Mouse (Mus musculus) kidney, embryonic 16.5 days (tissue): Measurements from ENCODE around the gene Pacrg. TPM values are rescaled to one million over a fixed set of nuclear protein-coding genes. Genes with fewer than 3 reads are reported as not detected.

Experiments
- ATAC-seq: fragments of 200-750 bp; cut with Nextera tagmentation; 2 replicates; pipeline ENCODE4 v1.8.0; 2017; ENCODE audit warnings: moderate TSS enrichment; ENCODE audit not compliant: low FRiP score, low TSS enrichment
- H3K27ac ChIP-seq: fragments of 300-500 bp; sonication (generic); 2 replicates; pipeline ENCODE4 v1.5.1; 2014; ENCODE audit warnings: low read length
- H3K27me3 ChIP-seq: fragments of 300-500 bp; sonication (generic); 2 replicates; pipeline ENCODE4 v1.6.1; 2014; ENCODE audit warnings: low read length, control low read depth, mixed read lengths; ENCODE audit not compliant: insufficient read depth
- H3K36me3 ChIP-seq: fragments of 300-500 bp; sonication (generic); 2 replicates; pipeline ENCODE4 v1.6.1; 2014; ENCODE audit warnings: low read length, control low read depth, mixed read lengths; ENCODE audit not compliant: insufficient read depth
- H3K4me1 ChIP-seq: fragments of 300-500 bp; sonication (generic); 2 replicates; pipeline ENCODE4 v1.6.1; 2014; ENCODE audit warnings: low read length, control low read depth, mixed read lengths; ENCODE audit not compliant: insufficient read depth
- H3K4me2 ChIP-seq: fragments of 300-500 bp; sonication (generic); replicated peaks from 2 replicates; pipeline ENCODE4 v1.6.1; 2014; ENCODE audit warnings: low read depth, low read length
- H3K4me3 ChIP-seq: fragments of 300-500 bp; sonication (generic); 2 replicates; pipeline ENCODE4 v1.5.1; 2014; ENCODE audit warnings: mild to moderate bottlenecking, low read length
- H3K9ac ChIP-seq: fragments of 300-500 bp; sonication (generic); replicated peaks from 2 replicates; pipeline ENCODE4 v1.6.1; 2014; ENCODE audit warnings: low read length
- H3K9me3 ChIP-seq: fragments of 300-500 bp; sonication (generic); 2 replicates; pipeline ENCODE4 v1.6.1; 2016; ENCODE audit warnings: low read length, control low read depth
- WGBS: fragments of 180-500 bp; shearing (Covaris S2); extraction: QIAGEN DNeasy Blood & Tissue Kit; methylation state at CpG from one replicate; pipeline ENCODE4 v1.1.7; 2014; 5-methylcytosine and 5-hydroxymethylcytosine counted together
- polyA plus RNA-seq: library from polyadenylated mRNA; unstranded; fragments of >200 nt; fragmentation: Nextera tagmentation; extraction: Ambion mirVana; gene quantifications from 2 replicates; pipeline ENCODE4 v1.2.1, GENCODE M21; 2015

Gene Pacrg
- polyA plus RNA-seq, 1 experiment from 2014 or later = 3.9 TPM

GRCm38 (mm10) chr17:10432525-10433180, 407.5 kb downstream of the Pacrg start:
- no peak overlapping the region for H3K9ac ChIP-seq
- peak; percentile 42; the same call in 1 of the 2 replicates for ATAC-seq

DNA sequence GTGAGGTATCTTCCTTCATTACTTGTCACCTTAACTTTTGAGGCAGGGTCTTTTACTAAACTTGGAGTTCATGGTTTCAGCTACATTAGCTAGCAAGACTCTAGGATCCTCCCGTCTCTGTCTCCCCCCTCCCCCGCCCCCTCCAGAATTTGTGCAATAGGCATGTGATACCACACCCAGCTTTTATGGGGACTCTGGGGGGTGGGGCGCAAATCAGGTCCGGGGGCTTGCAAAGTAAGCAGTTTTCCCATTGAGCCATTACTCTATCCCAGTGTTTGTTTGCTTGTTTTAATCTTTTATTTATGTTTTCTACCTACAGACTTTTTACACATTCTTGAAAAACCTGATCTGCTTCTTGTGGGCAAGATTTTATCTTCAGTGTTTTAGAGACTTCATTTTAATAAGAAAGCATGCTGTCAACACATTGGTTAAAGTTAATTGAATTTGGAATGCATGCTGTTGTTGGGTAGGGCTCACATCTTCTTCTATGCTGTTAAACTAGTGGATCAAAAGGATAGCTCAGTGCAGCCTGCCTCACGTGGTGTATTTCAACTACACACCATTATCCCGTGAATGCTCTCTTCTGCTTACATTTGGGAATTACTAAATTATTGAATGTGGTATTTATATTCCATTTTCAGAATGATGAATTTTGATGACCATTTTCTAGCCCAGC, 408.1 kb downstream of the Pacrg start:
- Histone ChIP-seq H3K27me3 (no peaks in the 10 kb centered on the region), H3K4me3 (no peak overlapping the region)
- WGBS = 59% methylated on average over 6 of the region's 6 CpGs

More at GRCm38 (mm10) chr17:10432525-10433180, 407.5 kb downstream of the Pacrg start:
- H3K4me3 ChIP-seq = no peak overlapping the region
- H3K27me3 ChIP-seq = no peaks in the 10 kb centered on the region
- H3K9me3 ChIP-seq = no peaks in the 10 kb centered on the region
- no peak overlapping the region for H3K27ac ChIP-seq
- H3K4me1 ChIP-seq = no peaks in the 10 kb centered on the region
- no peaks in the 10 kb centered on the region for H3K36me3 ChIP-seq
- no peak overlapping the region for H3K4me2 ChIP-seq
- 67% methylated on average over 7 of the region's 7 CpGs for WGBS

GRCm38 (mm10) chr17:10430831-10431230, 409.3 kb downstream of the Pacrg start:
- Histone ChIP-seq H3K9me3 (no peaks in the 10 kb centered on the region), H3K4me1 (no peaks in the 10 kb centered on the region), H3K4me3 (no peak overlapping the region), H3K4me2 (no peak overlapping the region), H3K36me3 (no peaks in the 10 kb centered on the region), H3K27ac (no peak overlapping the region), H3K9ac (no peak overlapping the region), H3K27me3 (no peaks in the 10 kb centered on the region)
- ATAC-seq = no peak
- WGBS = 76% methylated on average over 4 of the region's 4 CpGs

More for the DNA sequence above, 408.1 kb downstream of the Pacrg start:
- no peak overlapping the region for H3K27ac ChIP-seq
- no peak for ATAC-seq
- H3K36me3 ChIP-seq = no peaks in the 10 kb centered on the region
- H3K4me2 ChIP-seq = no peak overlapping the region
- H3K9me3 ChIP-seq = no peaks in the 10 kb centered on the region
- H3K9ac ChIP-seq = no peak overlapping the region
- H3K4me1 ChIP-seq = no peaks in the 10 kb centered on the region

DNA sequence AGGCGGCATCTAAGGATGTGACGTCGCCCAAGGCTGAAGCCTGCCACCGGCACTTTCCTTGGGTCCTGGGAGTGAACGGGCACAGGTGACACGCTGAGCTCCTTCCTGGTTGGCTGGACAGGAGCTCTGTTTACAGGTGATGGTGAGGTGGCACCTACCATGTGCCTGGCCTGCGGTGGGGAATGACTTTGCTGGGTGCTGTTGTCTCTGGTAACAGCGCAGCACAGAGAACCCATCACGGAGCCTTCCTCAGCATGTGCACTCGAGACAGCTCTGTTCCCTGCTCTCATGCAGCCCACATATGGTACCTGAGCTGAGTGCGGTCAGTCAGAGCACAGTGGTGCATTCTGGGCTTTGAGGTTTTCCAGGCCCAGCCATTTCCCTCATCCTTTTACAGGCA, 410.7 kb downstream of the Pacrg start:
- Histone ChIP-seq H3K9me3 (no peaks in the 10 kb centered on the region), H3K9ac (no peak overlapping the region), H3K27me3 (no peaks in the 10 kb centered on the region), H3K27ac (no peak overlapping the region), H3K4me1 (no peaks in the 10 kb centered on the region), H3K36me3 (no peaks in the 10 kb centered on the region), H3K4me3 (no peak overlapping the region), H3K4me2 (no peak overlapping the region)
- ATAC-seq = no peak
- 88% methylated on average over 11 of the region's 11 CpGs for WGBS

DNA sequence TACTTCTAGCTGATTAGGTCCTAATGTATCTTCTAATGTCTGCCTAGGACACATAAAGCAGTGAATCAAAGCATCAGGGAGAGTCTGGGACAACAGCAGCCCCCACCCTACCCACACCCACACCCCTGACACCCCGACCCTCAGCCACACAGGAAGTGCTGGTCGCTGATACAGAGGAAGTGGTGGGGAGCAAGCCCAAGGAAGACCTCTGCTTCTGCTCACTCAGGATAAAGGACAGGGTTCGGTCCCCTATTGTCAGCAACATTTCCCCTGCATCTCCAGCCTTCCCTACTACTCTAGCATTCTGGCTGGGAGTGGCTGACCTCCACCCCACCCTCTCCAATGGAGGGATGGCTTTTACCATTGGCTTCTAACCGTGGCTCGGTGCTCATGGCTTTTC, 414.8 kb downstream of the Pacrg start:
- Histone ChIP-seq H3K4me1 (no peaks in the 10 kb centered on the region), H3K27me3 (no peaks in the 10 kb centered on the region), H3K4me3 (no peak overlapping the region), H3K27ac (no peak overlapping the region), H3K9ac (no peak overlapping the region), H3K36me3 (no peaks in the 10 kb centered on the region), H3K9me3 (no peaks in the 10 kb centered on the region), H3K4me2 (no peak overlapping the region)
- 75% methylated on average over 5 of the region's 5 CpGs for WGBS
- no peak for ATAC-seq

DNA sequence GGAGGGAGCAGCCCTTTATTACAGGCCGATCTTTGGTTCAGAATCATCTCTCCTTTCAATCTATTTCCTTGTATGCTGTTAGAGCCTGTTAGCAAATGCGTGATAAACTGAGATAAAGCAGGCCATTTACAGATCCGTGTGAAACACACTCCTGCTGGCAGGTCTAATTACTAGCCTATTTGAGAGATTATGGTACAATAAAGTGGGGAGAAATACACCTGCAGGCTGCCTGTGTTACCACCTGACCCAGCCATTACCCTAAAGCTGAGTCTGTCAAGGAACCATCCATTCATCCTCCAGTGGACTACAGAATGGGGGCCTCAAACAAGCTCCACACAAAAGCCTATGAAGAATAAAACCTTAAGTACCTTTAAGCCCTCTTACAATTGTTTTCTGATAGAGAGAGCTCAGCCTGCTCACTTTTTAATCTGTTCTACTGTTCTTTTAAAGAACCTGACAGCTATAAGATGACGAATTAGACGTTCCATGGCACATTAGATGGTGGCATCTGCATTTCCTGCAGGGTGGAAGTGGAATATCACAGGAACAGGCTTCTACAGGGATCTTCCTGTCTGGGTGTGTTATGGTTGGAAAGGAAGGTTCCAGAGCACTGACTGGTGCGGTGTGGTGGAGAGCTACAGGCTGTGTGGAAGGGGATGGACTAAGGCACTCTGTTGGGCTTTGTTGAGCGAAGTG, 422.4 kb downstream of the Pacrg start:
- Histone ChIP-seq H3K4me1 (no peaks in the 10 kb centered on the region), H3K4me3 (no peak overlapping the region), H3K9ac (no peak overlapping the region), H3K27me3 (no peaks in the 10 kb centered on the region), H3K36me3 (no peaks in the 10 kb centered on the region), H3K9me3 (no peaks in the 10 kb centered on the region), H3K27ac (no peak overlapping the region), H3K4me2 (no peak overlapping the region)
- ATAC-seq = no peak
- WGBS = 70% methylated on average over 7 of the region's 7 CpGs

DNA sequence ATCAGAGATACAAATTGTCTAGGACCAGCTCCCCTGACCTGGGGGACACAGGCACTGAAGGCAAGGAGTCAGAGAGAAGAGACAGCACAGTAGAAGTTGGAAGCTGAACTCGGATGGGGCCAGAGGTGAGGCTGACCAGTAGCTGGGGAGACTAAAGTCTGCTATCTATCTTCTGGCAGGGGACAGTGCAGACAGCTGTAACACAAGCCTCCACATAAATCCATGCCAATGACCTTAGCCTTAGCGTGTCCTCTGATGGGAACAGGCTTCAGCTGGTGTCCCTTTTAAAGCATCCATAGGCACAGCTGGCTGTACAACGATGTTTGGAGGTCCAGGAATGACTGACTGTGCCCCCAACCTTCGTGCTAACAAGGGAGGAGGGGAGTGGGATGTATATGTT, 423.1 kb downstream of the Pacrg start:
- Histone ChIP-seq H3K27ac (no peak overlapping the region), H3K9me3 (no peaks in the 10 kb centered on the region), H3K4me1 (no peaks in the 10 kb centered on the region), H3K9ac (no peak overlapping the region), H3K4me3 (no peak overlapping the region), H3K4me2 (no peak overlapping the region), H3K27me3 (no peaks in the 10 kb centered on the region), H3K36me3 (no peaks in the 10 kb centered on the region)
- WGBS = 22% methylated on average over 4 of the region's 4 CpGs
- ATAC-seq = peak; percentile 75; the same call in 1 of the 2 replicates

DNA sequence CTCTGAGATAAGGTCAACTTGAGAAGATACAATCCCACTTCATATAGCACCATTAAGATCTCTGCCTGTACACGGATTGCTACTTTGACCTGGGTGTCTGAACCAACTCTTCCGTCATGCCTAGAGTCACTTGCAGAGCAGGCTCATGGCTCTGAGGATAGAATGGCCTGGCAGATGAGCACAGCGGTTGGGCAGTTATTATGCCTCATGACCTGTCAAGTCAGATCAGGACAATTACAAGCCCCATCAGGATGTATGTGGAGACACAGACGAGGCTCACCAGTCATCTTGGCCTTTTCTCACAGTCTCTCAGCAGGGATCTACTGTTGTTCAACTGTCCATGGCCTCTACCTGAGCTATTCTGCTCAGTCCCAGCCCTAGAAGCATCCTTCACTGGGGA, 424.0 kb downstream of the Pacrg start:
- no peak overlapping the region for H3K4me3 ChIP-seq
- no peaks in the 10 kb centered on the region for H3K36me3 ChIP-seq
- no peaks in the 10 kb centered on the region for H3K4me1 ChIP-seq
- no peak overlapping the region for H3K27ac ChIP-seq
- no peak overlapping the region for H3K9ac ChIP-seq
- WGBS = 96% methylated on average over 4 of the region's 4 CpGs
- no peak for ATAC-seq
- no peaks in the 10 kb centered on the region for H3K27me3 ChIP-seq
- H3K9me3 ChIP-seq = no peaks in the 10 kb centered on the region
- H3K4me2 ChIP-seq = no peak overlapping the region

DNA sequence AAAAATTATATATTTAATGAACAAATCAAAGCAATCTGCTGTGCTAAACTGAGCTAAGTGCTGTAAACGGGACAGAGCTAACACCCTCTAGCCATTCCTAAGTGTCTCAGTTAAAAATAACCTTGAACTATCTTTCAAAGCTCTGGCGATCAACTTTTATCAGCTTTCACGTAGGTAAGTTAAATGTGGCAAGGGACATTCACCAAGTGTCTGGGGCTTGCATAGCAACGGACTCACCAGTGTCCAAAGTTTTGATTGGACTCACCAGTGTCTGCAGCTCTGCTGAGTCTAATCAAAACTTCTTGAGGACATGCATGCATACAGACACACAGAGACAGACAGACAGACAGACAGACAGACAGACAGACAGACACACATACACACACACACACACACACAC, 425.7 kb downstream of the Pacrg start:
- no peaks in the 10 kb centered on the region for H3K27me3 ChIP-seq
- no peaks in the 10 kb centered on the region for H3K36me3 ChIP-seq
- H3K4me1 ChIP-seq = no peaks in the 10 kb centered on the region
- WGBS = 86% methylated on average over 4 of the region's 4 CpGs
- H3K27ac ChIP-seq = no peak overlapping the region
- H3K4me3 ChIP-seq = no peak overlapping the region
- H3K9ac ChIP-seq = no peak overlapping the region
- no peak for ATAC-seq
- H3K4me2 ChIP-seq = no peak overlapping the region
- H3K9me3 ChIP-seq = no peaks in the 10 kb centered on the region

GRCm38 (mm10) chr17:10413870-10414269, 426.2 kb downstream of the Pacrg start:
- WGBS = 91% methylated on average over 9 of the region's 9 CpGs
- no peaks in the 10 kb centered on the region for H3K36me3 ChIP-seq
- no peaks in the 10 kb centered on the region for H3K4me1 ChIP-seq
- no peaks in the 10 kb centered on the region for H3K9me3 ChIP-seq
- no peak overlapping the region for H3K9ac ChIP-seq
- no peak overlapping the region for H3K4me2 ChIP-seq
- no peak for ATAC-seq
- no peaks in the 10 kb centered on the region for H3K27me3 ChIP-seq
- H3K4me3 ChIP-seq = no peak overlapping the region
- H3K27ac ChIP-seq = no peak overlapping the region
